Mouse (Mus musculus) midbrain, embryonic 15.5 days (tissue): ENCODE results near the gene Tyw3. TPM values are rescaled to one million over a fixed set of nuclear protein-coding genes. Genes with fewer than 3 reads are reported as not detected.
A peak's percentile ranks its signal among the peaks of the same experiment; 100 is the strongest.

Experiments
- ATAC-seq: fragments of 200-750 bp; cut with Nextera tagmentation; replicated peaks from 2 replicates; pipeline ENCODE4 v1.8.0; 2017; ENCODE audit warnings: moderate TSS enrichment
- H3K27ac ChIP-seq: fragments of 300-500 bp; sonication (generic); 2 replicates; pipeline ENCODE4 v1.5.1; 2015; ENCODE audit warnings: mild to moderate bottlenecking, inconsistent platforms
- H3K27me3 ChIP-seq: fragments of 300-500 bp; sonication (generic); replicated peaks from 2 replicates; pipeline ENCODE4 v1.6.1; 2015; ENCODE audit warnings: inconsistent platforms
- H3K36me3 ChIP-seq: fragments of 300-500 bp; sonication (generic); replicated peaks from 2 replicates; pipeline ENCODE4 v1.6.1; 2015; ENCODE audit warnings: inconsistent platforms
- H3K4me1 ChIP-seq: fragments of 300-500 bp; sonication (generic); 2 replicates; pipeline ENCODE4 v1.6.1; 2015; ENCODE audit warnings: inconsistent platforms
- H3K4me2 ChIP-seq: fragments of 300-500 bp; sonication (generic); 2 replicates; pipeline ENCODE4 v1.6.1; 2015; ENCODE audit warnings: inconsistent platforms, mild to moderate bottlenecking, moderate library complexity
- H3K4me3 ChIP-seq: fragments of 300-500 bp; sonication (generic); 2 replicates; pipeline ENCODE4 v1.5.1; 2015; ENCODE audit warnings: mild to moderate bottlenecking, inconsistent platforms
- H3K9ac ChIP-seq: fragments of 300-500 bp; sonication (generic); 2 replicates; pipeline ENCODE4 v1.6.1; 2015; ENCODE audit warnings: mild to moderate bottlenecking, inconsistent platforms
- H3K9me3 ChIP-seq: fragments of 300-500 bp; sonication (generic); 2 replicates; pipeline ENCODE4 v1.6.1; 2016; ENCODE audit warnings: inconsistent platforms
- WGBS: fragments of 180-500 bp; shearing (Covaris S2); methylation state at CpG from one replicate; pipeline ENCODE4 v1.1.7; 2015; ENCODE audit warnings: mixed read lengths; 5-methylcytosine and 5-hydroxymethylcytosine counted together
- polyA plus RNA-seq: library from polyadenylated mRNA; unstranded; fragments of >200 nt; fragmentation: Nextera tagmentation; extraction: Ambion mirVana; gene quantifications from 2 replicates; pipeline ENCODE4 v1.2.1, GENCODE M21; 2015

Gene Tyw3
- polyA plus RNA-seq, 1 experiment from 2014 or later, result 12.4 TPM

DNA sequence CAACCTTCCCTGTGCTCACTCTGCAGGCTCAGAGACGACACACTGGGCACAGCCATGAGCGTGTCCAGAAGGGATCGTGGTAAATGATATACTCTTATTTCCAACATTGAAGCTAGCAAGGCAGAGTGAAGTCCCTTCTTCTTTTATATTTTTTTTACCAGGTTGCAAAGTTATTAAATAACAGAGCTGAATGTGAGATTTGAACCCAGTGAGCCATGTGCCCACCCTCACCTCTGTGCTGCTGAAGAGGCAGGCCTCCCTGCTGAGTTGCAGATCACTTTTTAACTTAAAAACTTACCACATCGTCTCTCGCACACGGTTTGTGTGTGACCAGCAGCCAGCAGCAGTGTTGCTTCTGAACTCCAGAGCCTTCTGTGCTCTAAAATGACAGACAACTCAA, 2.7 kb downstream of the Tyw3 start:
- H3K4me2 ChIP-seq, result no peak overlapping the region
- no peaks in the 10 kb centered on the region for H3K9me3 ChIP-seq
- no peak for ATAC-seq
- H3K36me3 ChIP-seq, result peaks cover 27% of the 10 kb centered on the region; the same call in 1 of the 2 replicates
- H3K9ac ChIP-seq, result no peak overlapping the region
- H3K27me3 ChIP-seq, result no peaks in the 10 kb centered on the region
- WGBS, result 95% methylated on average over 6 of the region's 6 CpGs
- H3K4me1 ChIP-seq, result peaks cover 10% of the 10 kb centered on the region
- H3K27ac ChIP-seq, result no peak overlapping the region
- H3K4me3 ChIP-seq, result no peak overlapping the region

- whole genome bisulfite sequencing, result 95% methylated on average over 6 of the region's 6 CpGs
- no peaks in the 10 kb centered on the region for H3K9me3 ChIP-seq
- no peaks in the 10 kb centered on the region for H3K27me3 ChIP-seq
- peaks cover 27% of the 10 kb centered on the region; the same call in 1 of the 2 replicates for H3K36me3 ChIP-seq
- peaks cover 10% of the 10 kb centered on the region for H3K4me1 ChIP-seq
- no peak for ATAC-seq
- H3K9ac ChIP-seq, result no peak overlapping the region
- no peak overlapping the region for H3K4me3 ChIP-seq
- H3K4me2 ChIP-seq, result no peak overlapping the region
- H3K27ac ChIP-seq, result no peak overlapping the region
Measured at GRCm38 (mm10) chr3:154593596-154593995, 3.3 kb downstream of the Tyw3 start.

- Histone ChIP-seq H3K36me3 (peaks cover 27% of the 10 kb centered on the region; the same call in 1 of the 2 replicates), H3K4me2 (no peak overlapping the region), H3K27ac (no peak overlapping the region), H3K27me3 (no peaks in the 10 kb centered on the region), H3K4me3 (no peak overlapping the region), H3K9me3 (no peaks in the 10 kb centered on the region), H3K9ac (no peak overlapping the region), H3K4me1 (peaks cover 4% of the 10 kb centered on the region; the same call in 1 of the 2 replicates)
- no peak for ATAC-seq
- 98% methylated on average over 3 of the region's 3 CpGs for WGBS
Measured at GRCm38 (mm10) chr3:154591621-154592020, 5.3 kb downstream of the Tyw3 start.

DNA sequence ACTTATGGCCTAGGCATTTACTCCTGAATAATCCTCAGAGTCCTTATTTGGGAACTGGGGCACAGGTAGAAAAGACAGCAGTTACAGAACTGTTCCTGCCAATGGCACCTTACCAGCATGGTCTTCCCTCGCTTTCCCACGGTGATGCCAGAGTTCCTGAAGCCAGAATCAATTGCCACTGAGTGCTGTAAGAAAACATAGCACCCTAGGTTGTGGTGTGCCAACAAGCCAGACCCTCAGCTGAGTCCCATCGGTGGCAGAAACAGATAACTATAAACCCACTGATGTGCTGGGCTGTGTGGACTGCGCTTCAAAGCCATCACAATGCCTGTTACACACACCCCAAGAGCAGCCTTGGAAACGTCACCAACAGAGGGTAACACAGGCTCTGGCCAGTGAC, 5.9 kb downstream of the Tyw3 start:
- ATAC-seq, result no peak
- no peaks in the 10 kb centered on the region for H3K9me3 ChIP-seq
- H3K9ac ChIP-seq, result no peak overlapping the region
- no peak overlapping the region for H3K27ac ChIP-seq
- H3K36me3 ChIP-seq, result peaks cover 27% of the 10 kb centered on the region; the same call in 1 of the 2 replicates
- WGBS, result 97% methylated on average over 5 of the region's 5 CpGs
- no peaks in the 10 kb centered on the region for H3K4me1 ChIP-seq
- H3K27me3 ChIP-seq, result no peaks in the 10 kb centered on the region
- no peak overlapping the region for H3K4me3 ChIP-seq
- H3K4me2 ChIP-seq, result no peak overlapping the region

- H3K27me3 ChIP-seq, result no peaks in the 10 kb centered on the region
- H3K36me3 ChIP-seq, result 0 out of 2 replicates have a peak, but pooled peaks cover 5% of the 10 kb centered on the region
- H3K9ac ChIP-seq, result no peak overlapping the region
- H3K27ac ChIP-seq, result no peak overlapping the region
- no peaks in the 10 kb centered on the region for H3K9me3 ChIP-seq
- no peak for ATAC-seq
- H3K4me3 ChIP-seq, result no peak overlapping the region
- no peaks in the 10 kb centered on the region for H3K4me1 ChIP-seq
- 88% methylated on average over 8 of the region's 8 CpGs for WGBS
- no peak overlapping the region for H3K4me2 ChIP-seq
Measured at GRCm38 (mm10) chr3:154584351-154584750, 12.6 kb downstream of the Tyw3 start.

DNA sequence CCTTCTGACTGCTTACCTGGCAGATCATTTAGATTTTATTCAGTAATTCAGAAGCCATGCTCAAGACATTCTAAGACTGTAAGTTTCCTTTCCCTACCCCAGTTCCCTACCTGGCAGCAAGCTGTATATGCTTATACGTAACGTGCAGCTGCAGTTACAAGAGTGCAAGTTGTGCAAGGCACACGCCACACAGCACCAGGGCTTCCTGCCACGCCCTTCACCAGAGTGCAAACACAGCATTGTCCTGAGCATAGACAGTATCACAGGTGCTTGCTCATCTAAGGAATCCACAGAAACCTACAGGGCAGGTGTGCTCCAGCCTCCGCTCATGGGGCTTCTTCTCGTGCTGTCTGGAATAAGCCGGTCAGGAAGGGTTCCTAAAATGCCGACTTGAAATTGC, 19.0 kb downstream of the Tyw3 start:
- Histone ChIP-seq H3K36me3 (no peaks in the 10 kb centered on the region; the same call in 1 of the 2 replicates), H3K4me3 (no peak overlapping the region), H3K27me3 (no peaks in the 10 kb centered on the region), H3K27ac (no peak overlapping the region), H3K9ac (no peak overlapping the region), H3K4me1 (no peaks in the 10 kb centered on the region), H3K9me3 (no peaks in the 10 kb centered on the region), H3K4me2 (no peak overlapping the region)
- ATAC-seq, result no peak
- 96% methylated on average over 8 of the region's 8 CpGs for WGBS

GRCm38 (mm10) chr3:154573666-154574065, 23.2 kb downstream of the Tyw3 start:
- Histone ChIP-seq H3K9ac (no peak overlapping the region), H3K27me3 (peaks cover 3% of the 10 kb centered on the region; the same call in 1 of the 2 replicates), H3K4me2 (no peak overlapping the region), H3K4me1 (peaks cover 5% of the 10 kb centered on the region), H3K36me3 (no peaks in the 10 kb centered on the region), H3K27ac (no peak overlapping the region), H3K4me3 (no peak overlapping the region), H3K9me3 (no peaks in the 10 kb centered on the region)
- WGBS, result 77% methylated on average over 6 of the region's 6 CpGs
- no peak for ATAC-seq

- Histone ChIP-seq H3K27ac (no peak overlapping the region), H3K4me3 (no peak overlapping the region), H3K4me2 (no peak overlapping the region), H3K4me1 (peaks cover 5% of the 10 kb centered on the region), H3K9ac (no peak overlapping the region), H3K36me3 (no peaks in the 10 kb centered on the region), H3K9me3 (no peaks in the 10 kb centered on the region), H3K27me3 (peaks cover 8% of the 10 kb centered on the region; the same call in 1 of the 2 replicates)
- WGBS, result 11% methylated on average over 12 of the region's 12 CpGs
- ATAC-seq, result peak; percentile 88
Measured at GRCm38 (mm10) chr3:154572341-154572972, 24.4 kb downstream of the Tyw3 start.

DNA sequence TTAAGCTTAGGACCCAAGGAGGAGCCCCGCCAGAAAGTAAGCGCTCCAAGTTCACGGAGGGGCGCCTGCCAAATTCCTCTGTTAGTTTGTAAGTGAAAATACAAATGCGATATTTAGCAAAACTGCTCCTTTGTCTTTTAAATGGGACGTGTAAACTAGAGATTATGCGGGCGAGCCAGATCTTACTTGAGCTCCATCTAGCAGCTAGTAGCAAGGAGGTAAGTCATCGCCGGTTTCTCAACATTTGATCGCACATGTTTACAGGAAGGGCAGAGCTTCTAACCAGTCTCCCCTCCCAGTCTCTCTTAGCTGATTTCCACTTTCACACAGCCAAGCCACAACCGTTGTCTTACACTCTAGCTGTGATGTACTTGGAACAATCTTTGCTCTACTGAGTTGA, 26.1 kb downstream of the Tyw3 start:
- H3K9ac ChIP-seq, result no peak overlapping the region
- H3K36me3 ChIP-seq, result no peaks in the 10 kb centered on the region
- H3K4me2 ChIP-seq, result peak overlapping the region; percentile 43
- no peaks in the 10 kb centered on the region for H3K9me3 ChIP-seq
- H3K27ac ChIP-seq, result no peak overlapping the region
- WGBS, result 7% methylated on average over 12 of the region's 12 CpGs
- ATAC-seq, result no peak
- peak overlapping the region; percentile 11; the same call in 1 of the 2 replicates for H3K4me3 ChIP-seq
- peaks cover 5% of the 10 kb centered on the region for H3K4me1 ChIP-seq
- peaks cover 8% of the 10 kb centered on the region; the same call in 1 of the 2 replicates for H3K27me3 ChIP-seq

GRCm38 (mm10) chr3:154570029-154570575, 26.8 kb downstream of the Tyw3 start:
- 18% methylated on average over 14 of the region's 14 CpGs for WGBS
- H3K4me3 ChIP-seq, result no peak overlapping the region

GRCm38 (mm10) chr3:154565437-154565836, 31.5 kb downstream of the Tyw3 start:
- Histone ChIP-seq H3K36me3 (no peaks in the 10 kb centered on the region), H3K9ac (no peak overlapping the region), H3K4me3 (no peak overlapping the region), H3K27ac (no peak overlapping the region), H3K9me3 (no peaks in the 10 kb centered on the region), H3K4me1 (no peaks in the 10 kb centered on the region), H3K27me3 (0 out of 2 replicates have a peak, but pooled peaks cover 5% of the 10 kb centered on the region), H3K4me2 (no peak overlapping the region)
- ATAC-seq, result no peak
- WGBS, result 69% methylated on average over 3 of the region's 3 CpGs

More at GRCm38 (mm10) chr3:154570029-154570575, 26.8 kb downstream of the Tyw3 start:
- Histone ChIP-seq H3K36me3 (no peaks in the 10 kb centered on the region), H3K27ac (no peak overlapping the region), H3K4me2 (0 out of 2 replicates have a peak overlapping the region, but pooled peaks have one; percentile 22), H3K4me1 (peaks cover 5% of the 10 kb centered on the region), H3K9me3 (no peaks in the 10 kb centered on the region), H3K27me3 (peaks cover 8% of the 10 kb centered on the region; the same call in 1 of the 2 replicates), H3K9ac (no peak overlapping the region)
- ATAC-seq, result no peak

- Histone ChIP-seq H3K4me2 (no peak overlapping the region), H3K9me3 (no peaks in the 10 kb centered on the region), H3K4me1 (no peaks in the 10 kb centered on the region), H3K36me3 (no peaks in the 10 kb centered on the region), H3K27ac (no peak overlapping the region), H3K9ac (no peak overlapping the region), H3K4me3 (no peak overlapping the region), H3K27me3 (no peaks in the 10 kb centered on the region)
- 97% methylated on average over 3 of the region's 3 CpGs for WGBS
- ATAC-seq, result no peak
Measured at GRCm38 (mm10) chr3:154562192-154562591, 34.7 kb downstream of the Tyw3 start.

GRCm38 (mm10) chr3:154551035-154551411, 45.9 kb downstream of the Tyw3 start:
- Histone ChIP-seq H3K4me2 (no peak overlapping the region), H3K27ac (no peak overlapping the region), H3K4me1 (peaks cover 28% of the 10 kb centered on the region), H3K4me3 (no peak overlapping the region), H3K9ac (no peak overlapping the region), H3K27me3 (peaks cover 16% of the 10 kb centered on the region), H3K36me3 (no peaks in the 10 kb centered on the region), H3K9me3 (no peaks in the 10 kb centered on the region)
- WGBS, result 15% methylated on average over 5 of the region's 5 CpGs
- ATAC-seq, result peak; percentile 73
